Mouse (Mus musculus) layer of hippocampus, adult 2 months (tissue): ENCODE data around the gene Nfe2l2. TPM values are rescaled to one million over a fixed set of nuclear protein-coding genes. Genes with fewer than 3 reads are reported as not detected.

Experiments used
- DNase-seq, 2 experiments: peaks; one replicate each; pipeline ENCODE4 v3.0.0; 2022; ENCODE audit warnings: low spot score in 2 of 2
- H3K27ac ChIP-seq: fragments of 200-600 bp; 2 replicates; pipeline ENCODE4 v1.8.1; 2022
- H3K4me3 ChIP-seq: fragments of 200-600 bp; 2 replicates; pipeline ENCODE4 v1.8.1; 2022; ENCODE audit warnings: mild to moderate bottlenecking
- CTCF ChIP-seq: fragments of 200-600 bp; conservative IDR thresholded peaks from 2 replicates; pipeline ENCODE4 v1.8.1; 2022; ENCODE audit warnings: antibody characterized with exemption, mild to moderate bottlenecking, moderate library complexity
- long read RNA-seq, 2 experiments: library from polyadenylated mRNA; stranded (forward); transcript quantifications; one replicate each; pipeline ENCODE4 v2.0.0; 2021; ENCODE audit warnings: borderline mapping rate in 2 of 2
- total RNA-seq, 2 experiments: library from RNA; stranded (reverse); gene quantifications; 2 replicates each; pipeline ENCODE4 v1.2.3; 2021

The Nfe2l2 gene
- total RNA-seq: 10 to 100 TPM; 12.6 to 13.6 TPM
- long read RNA-seq, experiment 1, transcript Nfe2l2-201 (5 exons, 2,475 nt): major isoform, 7 of 8 reads
- long read RNA-seq, experiment 1, partial matches to known transcripts: 0 of 8 reads
- long read RNA-seq, experiment 1, other reads (novel, unspliced or antisense): 1 of 8 reads
- long read RNA-seq, experiment 2, transcript Nfe2l2-201 (5 exons, 2,475 nt): major isoform, 10 of 12 reads
- long read RNA-seq, experiment 2, partial matches to known transcripts: 1 of 12 reads
- long read RNA-seq, experiment 2, other reads (novel, unspliced or antisense): 1 of 12 reads

DNA sequence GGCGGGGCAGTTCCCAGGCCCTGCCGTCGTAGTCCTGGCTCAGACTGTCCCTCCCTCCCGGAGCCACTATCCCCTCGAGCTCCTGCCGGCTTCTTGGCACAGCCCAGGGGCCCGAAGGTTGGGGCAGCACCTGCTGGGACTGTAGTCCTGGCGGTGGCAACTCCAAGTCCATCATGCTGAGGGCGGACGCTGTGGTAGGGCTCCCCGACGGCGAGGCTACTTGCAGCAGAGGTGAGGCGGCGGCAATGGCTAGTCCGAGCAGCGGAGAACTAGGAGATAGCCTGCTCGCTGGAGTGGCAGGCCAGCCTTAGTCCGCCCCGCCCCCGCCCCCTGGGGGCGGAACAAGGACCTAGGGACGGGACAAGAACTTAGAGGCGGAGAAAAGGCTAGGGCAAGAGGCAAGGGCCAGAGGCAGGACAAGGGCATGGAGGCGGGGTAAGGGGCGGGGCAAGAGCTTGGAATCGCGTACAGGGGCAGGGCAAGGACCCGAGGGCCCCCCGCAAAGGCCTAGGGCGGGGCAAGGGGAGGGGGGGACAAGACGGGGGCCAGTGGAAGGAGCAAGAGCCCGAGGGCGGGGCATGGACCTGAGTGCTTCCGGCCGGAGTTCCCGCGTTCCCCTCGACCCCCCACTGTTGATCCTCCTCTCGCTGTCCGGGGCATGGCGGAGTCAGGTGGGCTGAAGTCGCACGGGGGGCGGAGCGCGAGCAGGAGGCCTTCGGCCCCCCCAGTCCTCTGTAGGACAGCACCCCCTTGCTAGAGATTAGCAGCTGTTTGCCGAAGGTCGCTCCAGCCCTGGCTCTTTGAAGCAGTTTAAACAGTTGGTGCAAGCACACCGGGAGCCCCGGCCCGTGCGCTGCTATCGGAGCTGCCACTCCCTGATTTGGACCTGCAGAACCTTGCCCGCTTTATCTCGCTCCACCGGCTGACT lies at the start of gene Nfe2l2:
Gene Nfe2l2, minus strand, starts transcription at position 408 of the 928 bp plus-strand sequence.
- peak; percentile 79 to 83 for DNase-seq
- Histone ChIP-seq H3K27ac (peak within 1 kb of the TSS; percentile 93), H3K4me3 (peak within 1 kb of the TSS; percentile 74)
- peak; percentile 54 for TF ChIP-seq CTCF

DNA sequence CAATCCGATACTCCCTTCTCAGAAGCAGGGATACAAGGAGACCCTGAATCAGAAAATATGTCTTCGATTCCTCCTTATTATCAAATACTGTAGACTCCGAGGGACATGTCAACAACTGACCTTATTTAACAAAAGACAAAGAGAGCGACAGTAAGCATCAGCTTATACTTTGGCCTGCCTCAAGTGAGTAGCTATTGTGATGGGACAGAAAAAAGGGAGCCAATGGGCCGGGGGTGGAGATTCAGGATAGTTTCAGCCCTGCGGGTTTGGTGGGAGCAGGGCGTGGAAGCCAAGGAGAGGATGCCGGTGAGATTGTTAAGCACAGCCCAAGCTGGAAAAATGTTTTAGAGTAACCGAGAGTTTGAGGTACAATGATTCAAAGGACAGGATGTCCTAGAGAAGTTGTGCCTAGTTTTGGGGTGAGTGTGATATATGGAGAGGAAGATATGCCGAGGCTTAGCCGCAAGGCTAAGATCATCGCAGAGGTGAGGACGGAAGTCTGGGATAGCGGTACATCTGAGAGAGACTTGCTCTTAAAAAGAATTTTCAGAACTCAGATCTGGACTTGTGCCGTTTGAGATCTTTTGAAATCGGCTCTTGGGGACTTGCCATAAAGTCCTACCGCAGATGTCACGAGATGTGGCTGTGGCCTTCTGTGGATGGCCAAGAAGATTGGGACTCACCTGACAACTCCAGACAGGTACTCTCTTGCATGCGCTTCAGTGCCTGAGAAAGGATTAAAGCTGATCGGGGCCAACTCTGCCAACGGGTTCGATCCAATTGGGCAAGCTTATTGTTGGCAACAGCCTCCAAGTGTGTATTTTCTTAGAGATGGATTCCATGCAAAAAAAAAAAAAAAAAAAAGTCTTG lies 48.1 kb upstream of the Nfe2l2 start:
- Histone ChIP-seq H3K4me3 (no peak overlapping the region), H3K27ac (no peak overlapping the region)
- no peak for DNase-seq
- no peak for TF ChIP-seq CTCF

GRCm38 (mm10) chr2:75751896-75752295 lies 47.5 kb upstream of the Nfe2l2 start:
- no peak for DNase-seq
- no peak for TF ChIP-seq CTCF
- no peak overlapping the region for H3K27ac ChIP-seq
- H3K4me3 ChIP-seq: no peak overlapping the region

DNA sequence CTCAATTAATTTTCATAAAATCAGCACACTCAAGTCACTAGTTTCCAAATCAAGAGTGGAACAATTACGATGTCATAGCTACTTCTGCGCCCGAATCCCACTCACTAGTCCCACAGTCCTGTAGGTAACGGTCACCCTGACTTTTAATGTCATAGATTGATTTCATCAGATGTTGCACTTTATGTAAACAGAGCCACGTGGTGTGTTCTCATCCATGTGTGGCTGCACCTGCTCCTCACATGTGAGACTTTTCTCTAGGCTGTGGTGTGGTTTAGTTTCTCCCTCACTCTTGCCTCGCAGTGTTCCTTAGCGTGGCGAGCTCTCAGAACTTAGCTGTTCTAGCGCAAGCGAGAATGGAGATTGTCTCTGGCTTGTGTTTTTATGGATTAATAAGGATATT lies 46.4 kb upstream of the Nfe2l2 start:
- Histone ChIP-seq H3K27ac (no peak overlapping the region), H3K4me3 (no peak overlapping the region)
- no peak for TF ChIP-seq CTCF
- DNase-seq: no peak

GRCm38 (mm10) chr2:75750043-75750718 lies 45.7 kb upstream of the Nfe2l2 start:
- Histone ChIP-seq H3K4me3 (no peak overlapping the region), H3K27ac (no peak overlapping the region)
- no peak for TF ChIP-seq CTCF
- DNase-seq: no peak

DNA sequence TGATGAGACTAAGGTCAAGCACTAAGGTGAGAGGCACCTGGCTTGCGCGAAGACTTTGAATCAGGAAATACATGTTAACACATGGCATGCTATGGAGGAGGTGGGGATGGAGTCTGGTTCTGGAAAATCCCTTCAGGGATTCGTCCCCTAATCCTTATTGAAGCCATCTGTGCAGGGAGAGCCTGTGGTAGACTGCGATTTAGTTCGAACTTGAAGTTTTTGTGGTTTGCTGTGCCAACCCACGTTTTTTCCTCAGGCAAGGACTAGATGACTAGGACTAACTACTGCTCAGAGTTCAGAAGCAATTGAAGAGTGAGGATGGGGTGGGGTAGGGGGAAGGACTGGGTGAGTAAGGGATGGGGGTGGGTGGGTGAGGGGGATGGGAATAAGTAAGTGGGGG lies 44.4 kb upstream of the Nfe2l2 start:
- H3K27ac ChIP-seq: no peak overlapping the region
- no peak for DNase-seq
- TF ChIP-seq CTCF: no peak

DNA sequence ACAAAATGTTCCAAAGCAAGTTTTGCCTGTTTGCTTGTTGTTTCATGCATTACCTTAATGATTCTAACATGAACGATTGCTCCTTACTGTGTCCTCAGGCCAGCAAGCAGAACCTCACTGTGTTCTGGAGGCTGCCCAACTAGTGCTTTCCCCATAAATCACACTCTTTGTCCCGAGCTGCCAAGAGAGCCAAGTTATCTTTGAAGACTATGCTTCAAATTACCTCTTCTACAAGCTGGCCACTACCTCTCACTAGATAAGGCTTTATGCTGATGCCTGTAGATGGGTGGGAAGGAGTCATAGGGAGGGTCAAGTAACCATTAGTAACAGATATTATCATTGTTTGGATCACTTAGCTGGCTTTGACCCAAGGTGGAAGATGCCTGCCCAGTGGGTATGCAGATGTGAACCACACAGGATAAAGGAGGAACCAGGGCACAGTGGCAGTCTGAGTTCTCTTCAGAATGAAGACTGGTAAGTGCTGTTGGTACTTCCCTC lies 32.6 kb upstream of the Nfe2l2 start:
- no peak for DNase-seq
- H3K4me3 ChIP-seq: no peak overlapping the region
- H3K27ac ChIP-seq: no peak overlapping the region
- TF ChIP-seq CTCF: no peak

More for the DNA sequence above, 44.4 kb upstream of the Nfe2l2 start:
- H3K4me3 ChIP-seq: no peak overlapping the region

DNA sequence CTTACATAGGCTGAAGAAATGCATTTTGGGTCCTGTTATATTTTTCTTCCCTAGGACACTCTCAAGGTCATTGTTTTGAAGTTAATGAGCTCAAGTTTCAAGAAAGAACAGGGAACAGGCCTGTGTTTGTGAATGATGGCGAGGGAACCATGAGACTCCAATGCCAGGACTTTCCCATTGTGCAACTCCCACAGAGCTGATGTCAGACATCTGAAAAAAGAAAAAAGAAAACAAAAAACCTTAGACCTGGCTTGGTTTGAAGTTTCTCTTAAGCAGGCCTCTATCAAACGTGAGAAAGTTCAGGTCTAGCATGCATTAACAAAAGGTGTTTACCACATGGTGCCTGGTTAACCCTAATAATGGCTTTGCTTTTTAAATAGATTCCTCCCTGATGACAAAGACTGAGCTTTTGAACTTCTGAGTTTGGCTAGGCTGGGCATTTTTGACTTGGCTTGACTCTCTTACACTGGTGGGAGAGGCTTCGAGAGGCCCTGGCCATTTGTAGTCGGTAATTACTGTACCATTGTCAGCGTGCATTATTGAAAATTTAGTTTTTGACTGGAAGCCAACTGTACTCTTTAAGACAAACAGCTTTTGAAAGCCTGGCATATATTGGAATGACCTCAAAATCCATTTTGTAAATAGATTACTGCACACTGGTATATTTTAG lies 29.9 kb upstream of the Nfe2l2 start:
- DNase-seq: no peak
- no peak for TF ChIP-seq CTCF
- no peak overlapping the region for H3K27ac ChIP-seq
- no peak overlapping the region for H3K4me3 ChIP-seq

DNA sequence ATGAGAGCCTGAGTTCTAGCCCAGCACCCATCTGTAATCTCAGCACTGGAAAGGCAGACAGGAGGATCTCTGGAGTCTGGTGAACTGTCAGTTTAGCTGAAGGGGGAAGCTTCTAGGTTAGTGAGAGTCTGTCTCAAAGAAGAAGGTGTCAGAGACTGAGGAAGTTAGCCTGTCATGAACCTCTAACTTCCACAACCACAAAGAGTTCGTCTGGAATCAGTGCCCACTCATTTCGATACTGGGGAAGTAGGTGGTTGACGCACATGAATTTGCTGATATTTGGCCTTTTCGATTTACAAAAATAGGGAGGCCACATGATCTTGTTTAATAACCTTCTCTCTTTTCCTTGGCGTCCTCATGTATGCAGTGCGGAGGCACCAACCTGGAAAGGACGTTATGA lies 28.7 kb upstream of the Nfe2l2 start:
- no peak overlapping the region for H3K4me3 ChIP-seq
- no peak for TF ChIP-seq CTCF
- DNase-seq: no peak
- H3K27ac ChIP-seq: no peak overlapping the region

- H3K27ac ChIP-seq: no peak overlapping the region
- H3K4me3 ChIP-seq: no peak overlapping the region
- DNase-seq: no peak
- TF ChIP-seq CTCF: no peak
Observed at GRCm38 (mm10) chr2:75731929-75732328, 27.5 kb upstream of the Nfe2l2 start.

GRCm38 (mm10) chr2:75731233-75731651 lies 26.8 kb upstream of the Nfe2l2 start:
- no peak overlapping the region for H3K4me3 ChIP-seq
- H3K27ac ChIP-seq: no peak overlapping the region
- no peak for DNase-seq
- TF ChIP-seq CTCF: no peak

DNA sequence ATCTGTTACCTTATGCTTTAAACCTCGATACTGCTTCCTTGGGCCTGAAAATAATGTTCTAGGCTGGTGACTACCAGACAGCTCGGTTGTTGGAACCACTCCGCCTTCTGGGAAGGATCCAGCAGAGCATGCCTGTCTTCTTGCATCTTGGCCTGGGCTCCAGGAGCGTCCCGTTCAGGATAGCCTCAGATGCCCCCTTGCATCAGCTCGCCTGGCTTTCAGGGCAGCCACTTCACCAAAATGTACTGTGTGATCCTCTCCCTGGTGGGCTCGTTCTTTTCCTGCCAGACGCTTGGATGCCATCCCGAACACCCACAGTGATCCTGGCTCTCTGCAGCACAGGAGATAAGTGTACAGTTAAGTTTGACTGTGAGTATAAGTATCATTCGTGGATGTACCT lies 25.6 kb upstream of the Nfe2l2 start:
- no peak overlapping the region for H3K27ac ChIP-seq
- TF ChIP-seq CTCF: no peak
- peak in 1 of 2 experiments; percentile 17 for DNase-seq
- H3K4me3 ChIP-seq: no peak overlapping the region
